Mouse (Mus musculus): Measurements from ENCODE around the gene Hipk4. TPM values are rescaled to one million over a fixed set of nuclear protein-coding genes. Genes with fewer than 3 reads are reported as not detected.

Gene Hipk4
- polyA plus RNA-seq, 1 experiment from 2014 or later, result 0.97 TPM

DNA sequence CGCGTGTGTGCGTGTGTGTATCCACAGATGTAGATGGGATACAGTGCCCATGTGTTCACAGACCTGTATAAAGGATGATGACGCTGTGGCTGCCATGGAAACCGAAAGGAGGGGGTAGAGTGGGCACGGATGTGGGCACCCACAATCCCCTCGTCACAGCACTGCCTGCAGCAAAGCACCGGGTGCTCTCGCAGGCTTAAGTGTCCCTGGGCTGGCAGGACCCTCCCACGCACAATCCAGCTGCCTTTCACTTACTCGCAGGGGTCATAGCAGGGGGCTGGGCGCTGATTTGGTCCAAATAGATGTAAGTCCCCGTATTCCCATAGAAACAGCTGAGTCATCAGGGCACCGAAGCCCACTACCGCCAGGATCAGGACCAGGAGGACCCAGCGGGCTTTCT is 18.4 kb downstream of the Hipk4 start:
- Histone ChIP-seq H3K4me3 (replicated peaks) (peak overlapping the region; percentile 56; the same call in 1 of the 2 replicates), H3K9ac (replicated peaks) (peak overlapping the region; percentile 23; the same call in 1 of the 2 replicates)

DNA sequence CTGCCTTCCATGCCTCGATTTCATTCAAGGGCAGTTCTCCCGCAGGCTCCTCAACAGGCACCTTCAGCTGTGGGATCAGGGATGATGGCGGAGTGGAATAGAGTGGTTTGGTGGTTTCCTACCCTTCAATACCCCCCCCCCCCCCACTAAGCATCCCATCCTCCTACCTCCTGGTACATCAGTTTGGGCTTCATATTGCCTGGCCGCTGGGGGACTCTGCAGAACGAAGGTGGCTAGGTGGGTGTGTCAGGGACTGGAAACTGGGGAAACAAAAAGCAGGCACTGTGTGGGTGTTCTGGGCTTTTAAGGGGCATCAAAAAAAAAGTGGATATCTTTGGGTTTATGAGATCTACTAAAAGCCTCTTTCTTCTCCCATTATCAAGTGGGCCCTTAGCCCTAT is 18.9 kb downstream of the Hipk4 start:
- no peak for ATAC-seq (ENCODE audit: insufficient number of reproducible peaks, insufficient read depth, low FRiP score, low TSS enrichment, low read depth)
- peak overlapping the region; percentile 77 for H3K9ac ChIP-seq (replicated peaks)
- H3K36me3 ChIP-seq, result peaks cover 43% of the 10 kb centered on the region
- H3K27me3 ChIP-seq, result no peaks in the 10 kb centered on the region
- H3K27ac ChIP-seq, result no peak overlapping the region
- H3K9me3 ChIP-seq, result no peaks in the 10 kb centered on the region
- H3K4me3 ChIP-seq (replicated peaks), result peak overlapping the region; percentile 56
- peak overlapping the region; percentile 90 for H3K4me2 ChIP-seq
- H3K4me1 ChIP-seq (replicated peaks), result peaks cover 8% of the 10 kb centered on the region
- 57% methylated on average over 5 of the region's 5 CpGs for WGBS

More for the DNA sequence above, 18.4 kb downstream of the Hipk4 start:
- Histone ChIP-seq H3K4me1 (replicated peaks) (peaks cover 8% of the 10 kb centered on the region), H3K27ac (no peak overlapping the region), H3K36me3 (peaks cover 48% of the 10 kb centered on the region), H3K9me3 (no peaks in the 10 kb centered on the region), H3K4me2 (0 out of 2 replicates have a peak overlapping the region, but pooled peaks have one; percentile 90), H3K27me3 (no peaks in the 10 kb centered on the region)
- WGBS, result 82% methylated on average over 16 of the region's 16 CpGs
- ATAC-seq (ENCODE audit: insufficient number of reproducible peaks, insufficient read depth, low FRiP score, low TSS enrichment, low read depth), result no peak

DNA sequence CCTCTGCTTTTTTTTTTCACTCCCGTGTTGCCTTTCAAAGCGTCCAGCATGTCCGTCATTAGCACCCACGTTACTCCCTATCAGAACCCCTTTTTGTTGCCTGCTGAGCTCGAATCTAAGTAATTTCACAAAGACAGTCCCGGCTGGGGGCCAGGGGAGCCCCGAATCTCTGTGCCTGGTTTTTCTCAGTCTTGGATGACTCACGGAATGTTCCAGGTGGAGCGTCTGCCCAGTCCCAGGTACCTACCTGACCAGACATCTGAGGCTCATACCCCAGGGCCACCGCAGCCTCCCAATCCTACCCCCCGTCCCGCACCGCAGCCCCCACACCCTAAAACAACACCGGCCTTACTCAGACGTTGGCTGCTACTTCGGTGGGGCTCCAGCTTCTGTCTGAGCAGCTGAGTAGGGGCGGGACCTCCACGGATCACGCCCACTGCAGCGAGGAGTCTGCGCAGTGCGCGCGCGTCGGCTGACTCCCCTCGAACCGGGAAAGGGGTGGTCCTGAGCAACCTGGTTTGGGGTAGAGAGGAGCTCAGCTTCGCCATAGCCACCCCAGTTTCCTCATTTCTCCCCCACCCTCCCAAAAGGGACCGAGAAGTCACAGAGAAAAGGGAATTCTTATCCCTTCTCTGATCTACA is 19.4 kb downstream of the Hipk4 start:
- Histone ChIP-seq H3K4me3 (replicated peaks) (peak overlapping the region; percentile 56), H3K9ac (replicated peaks) (peak overlapping the region; percentile 77), H3K36me3 (peaks cover 38% of the 10 kb centered on the region), H3K9me3 (no peaks in the 10 kb centered on the region), H3K4me2 (peak overlapping the region; percentile 90), H3K4me1 (replicated peaks) (peaks cover 8% of the 10 kb centered on the region), H3K27ac (no peak overlapping the region), H3K27me3 (no peaks in the 10 kb centered on the region)
- peak; percentile 92 for ATAC-seq (ENCODE audit: insufficient number of reproducible peaks, insufficient read depth, low FRiP score, low TSS enrichment, low read depth)
- 3% methylated on average over 30 of the region's 30 CpGs for WGBS

DNA sequence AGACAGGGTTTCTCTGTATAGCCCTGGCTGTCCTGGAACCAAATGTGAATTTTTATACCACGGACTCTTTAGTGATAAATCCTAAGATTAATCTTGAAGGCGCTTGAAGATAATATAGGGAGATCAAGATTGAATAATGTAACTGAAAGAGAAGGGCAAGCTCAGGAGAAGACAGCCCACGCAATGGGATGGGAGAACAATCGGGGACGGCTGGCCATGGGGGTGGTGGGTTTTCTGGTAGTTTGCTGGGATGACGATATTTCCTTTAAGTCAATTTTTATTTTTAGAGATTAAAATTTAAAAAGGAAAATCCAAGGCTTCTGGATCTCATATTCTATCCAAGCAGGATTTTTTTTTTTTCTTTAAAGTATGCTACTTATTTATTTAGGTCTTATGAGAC is 20.0 kb downstream of the Hipk4 start:
- 0 out of 2 replicates have a peak overlapping the region, but pooled peaks have one; percentile 77 for H3K9ac ChIP-seq (replicated peaks)
- WGBS, result 61% methylated on average over 6 of the region's 6 CpGs
- no peak for ATAC-seq (ENCODE audit: insufficient number of reproducible peaks, insufficient read depth, low FRiP score, low TSS enrichment, low read depth)

DNA sequence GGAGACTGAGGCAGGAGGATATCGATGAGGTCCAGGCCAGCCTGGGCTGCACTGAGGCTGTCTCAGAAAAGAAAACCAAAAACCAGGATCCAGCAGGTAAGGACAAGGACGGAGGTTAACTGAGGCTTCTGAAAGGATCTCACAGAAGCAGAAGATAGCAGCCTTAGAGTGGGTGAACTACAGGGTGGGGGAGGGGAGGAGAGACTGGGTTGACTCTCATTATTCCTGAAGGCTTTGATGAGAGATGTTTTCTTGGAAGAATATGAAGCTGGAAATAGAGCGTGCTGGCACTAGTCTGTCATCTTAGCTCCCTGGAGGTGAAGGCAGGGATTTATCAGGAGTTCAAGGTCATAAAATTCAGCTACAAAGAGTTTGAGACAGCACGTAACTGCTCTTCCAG is 20.8 kb downstream of the Hipk4 start:
- WGBS, result 76% methylated on average over 4 of the region's 4 CpGs
- Histone ChIP-seq H3K27ac (no peak overlapping the region), H3K4me2 (no peak overlapping the region), H3K36me3 (peaks cover 26% of the 10 kb centered on the region; the same call in 1 of the 2 replicates), H3K9ac (replicated peaks) (no peak overlapping the region), H3K4me1 (replicated peaks) (peaks cover 8% of the 10 kb centered on the region), H3K9me3 (no peaks in the 10 kb centered on the region), H3K27me3 (no peaks in the 10 kb centered on the region), H3K4me3 (replicated peaks) (no peak overlapping the region)
- no peak for ATAC-seq (ENCODE audit: insufficient number of reproducible peaks, insufficient read depth, low FRiP score, low TSS enrichment, low read depth)

More for the DNA sequence above, 20.0 kb downstream of the Hipk4 start:
- Histone ChIP-seq H3K27ac (no peak overlapping the region), H3K4me2 (peak overlapping the region; percentile 90), H3K4me3 (replicated peaks) (peak overlapping the region; percentile 56), H3K27me3 (no peaks in the 10 kb centered on the region), H3K36me3 (peaks cover 32% of the 10 kb centered on the region), H3K9me3 (no peaks in the 10 kb centered on the region), H3K4me1 (replicated peaks) (peaks cover 8% of the 10 kb centered on the region)

DNA sequence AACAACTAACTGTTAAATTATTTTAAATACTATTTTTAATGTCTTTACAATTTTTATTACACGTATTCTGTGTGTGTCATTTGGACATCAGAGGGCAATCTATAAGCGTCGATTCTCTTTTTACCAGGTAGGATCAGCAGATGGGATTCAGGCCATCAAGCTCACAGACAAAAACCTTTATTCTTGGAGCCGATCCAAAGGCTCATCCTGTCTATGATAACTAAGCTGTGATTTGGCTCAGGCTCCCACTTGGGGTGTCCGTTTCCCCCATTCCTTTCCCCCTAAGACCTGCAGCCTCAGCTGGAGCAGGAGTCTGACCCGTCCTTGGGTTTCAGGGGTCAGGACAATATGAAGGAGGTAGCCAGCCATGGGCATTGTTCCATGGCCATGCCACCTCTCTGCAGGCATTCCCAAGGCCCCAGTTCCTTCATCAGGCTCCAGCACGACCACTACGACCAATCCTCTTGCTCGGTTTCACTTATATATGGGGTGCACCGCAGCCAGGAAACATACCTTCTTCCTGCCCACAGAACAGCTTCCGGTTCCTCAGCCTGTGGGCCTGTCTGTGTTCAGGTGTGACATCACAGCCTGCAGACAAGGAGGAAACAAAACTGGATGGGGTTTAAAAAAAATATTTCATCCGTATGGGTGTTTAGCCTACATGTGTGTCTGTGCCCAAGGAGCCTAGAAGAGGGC is 21.8 kb downstream of the Hipk4 start:
- Histone ChIP-seq H3K27me3 (no peaks in the 10 kb centered on the region), H3K9ac (replicated peaks) (no peak overlapping the region), H3K36me3 (peaks cover 17% of the 10 kb centered on the region; the same call in 1 of the 2 replicates), H3K4me3 (replicated peaks) (no peak overlapping the region), H3K4me2 (no peak overlapping the region), H3K27ac (no peak overlapping the region), H3K9me3 (no peaks in the 10 kb centered on the region), H3K4me1 (replicated peaks) (peaks cover 8% of the 10 kb centered on the region)
- ATAC-seq (ENCODE audit: insufficient number of reproducible peaks, insufficient read depth, low FRiP score, low TSS enrichment, low read depth), result no peak
- 86% methylated on average over 12 of the region's 12 CpGs for WGBS

DNA sequence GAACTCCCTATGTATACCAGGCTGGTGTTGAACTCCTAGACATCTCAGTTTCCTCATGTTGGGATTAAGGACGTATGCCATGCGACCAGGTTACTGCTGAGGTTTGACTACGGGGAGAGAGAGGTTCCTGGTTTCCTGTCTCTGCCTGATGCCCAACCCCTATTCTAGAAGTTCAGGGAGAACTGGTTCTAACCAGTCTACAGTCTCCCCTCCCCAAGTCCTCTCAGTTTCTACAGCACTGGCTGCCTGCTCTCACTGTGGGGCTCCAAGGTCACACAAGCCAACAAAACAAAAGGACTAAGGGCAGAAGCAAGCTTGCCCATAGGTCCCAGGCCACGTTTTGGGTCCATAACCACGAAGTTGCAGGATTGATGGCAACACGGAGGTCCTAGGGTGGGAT is 26.5 kb downstream of the Hipk4 start:
- Histone ChIP-seq H3K9ac (replicated peaks) (no peak overlapping the region), H3K27ac (no peak overlapping the region), H3K9me3 (no peaks in the 10 kb centered on the region), H3K27me3 (no peaks in the 10 kb centered on the region), H3K4me3 (replicated peaks) (no peak overlapping the region), H3K36me3 (no peaks in the 10 kb centered on the region), H3K4me1 (replicated peaks) (peaks cover 16% of the 10 kb centered on the region), H3K4me2 (no peak overlapping the region)
- WGBS, result 78% methylated on average over 6 of the region's 6 CpGs
- no peak for ATAC-seq (ENCODE audit: insufficient number of reproducible peaks, insufficient read depth, low FRiP score, low TSS enrichment, low read depth)

DNA sequence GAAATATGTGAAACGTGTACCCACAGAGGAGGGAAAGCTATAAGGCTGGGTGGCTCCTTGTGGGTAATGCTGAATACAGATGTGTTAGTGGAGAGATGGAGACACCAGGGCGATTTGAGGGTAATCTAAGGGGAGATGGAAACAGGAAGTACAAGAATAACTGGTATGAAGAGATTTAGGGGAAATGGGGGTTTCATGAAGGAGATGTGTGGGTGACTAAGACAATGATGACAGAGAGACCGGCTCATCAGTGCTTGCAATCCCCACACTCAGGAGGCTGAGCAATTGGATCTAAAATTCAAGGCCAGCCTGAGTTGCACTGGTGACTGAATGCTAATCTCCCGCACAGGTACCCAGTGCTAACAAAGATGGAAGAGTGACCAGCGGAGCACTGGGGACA is 29.0 kb downstream of the Hipk4 start:
- ATAC-seq (ENCODE audit: insufficient number of reproducible peaks, insufficient read depth, low FRiP score, low TSS enrichment, low read depth), result no peak
- H3K9me3 ChIP-seq, result no peaks in the 10 kb centered on the region
- H3K27me3 ChIP-seq, result no peaks in the 10 kb centered on the region
- 54% methylated on average over 5 of the region's 5 CpGs for WGBS
- H3K9ac ChIP-seq (replicated peaks), result no peak overlapping the region
- H3K4me1 ChIP-seq (replicated peaks), result peaks cover 16% of the 10 kb centered on the region
- H3K4me2 ChIP-seq, result peak overlapping the region; percentile 77
- H3K27ac ChIP-seq, result no peak overlapping the region
- H3K36me3 ChIP-seq, result peaks cover 11% of the 10 kb centered on the region
- H3K4me3 ChIP-seq (replicated peaks), result peak overlapping the region; percentile 70

DNA sequence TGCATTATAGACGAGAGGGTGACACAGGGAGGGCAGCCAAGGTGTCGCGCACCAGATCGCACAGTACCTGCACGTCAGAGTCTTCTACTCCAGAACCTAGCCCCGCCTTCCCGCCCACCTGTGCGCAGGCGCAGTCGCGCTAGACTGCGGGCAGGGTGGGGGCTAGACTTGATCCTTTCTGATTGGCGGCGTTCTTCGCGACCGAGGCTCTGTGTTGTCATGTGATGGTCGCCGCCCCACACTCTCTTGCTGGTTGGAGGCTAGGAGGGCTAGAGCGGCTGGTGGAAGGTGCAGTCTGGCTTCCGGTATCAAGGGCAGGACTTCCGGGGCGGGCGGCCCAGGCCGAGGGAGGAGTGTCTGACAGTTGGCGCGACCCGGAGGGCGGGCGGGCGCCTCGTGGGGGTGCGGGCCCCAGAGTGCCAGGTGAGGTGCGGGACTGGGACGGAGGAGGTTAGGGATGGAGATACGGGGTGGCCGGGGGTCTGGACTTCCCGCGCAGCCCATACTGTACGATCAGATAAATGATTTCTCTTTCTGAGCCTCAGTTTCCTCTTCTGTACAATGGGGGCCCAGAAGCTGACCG is 30.0 kb downstream of the Hipk4 start, which contains the start of the genes Pld3 and 2310022A10Rik:
Gene Pld3, minus strand, starts transcription at position 288 of the 583 bp plus-strand sequence.
Gene 2310022A10Rik, plus strand, starts transcription at position 303 of the 583 bp plus-strand sequence.
- H3K4me1 ChIP-seq (replicated peaks), result peaks cover 16% of the 10 kb centered on the region
- under 1% methylated on average over 41 of the region's 41 CpGs for WGBS
- H3K9me3 ChIP-seq, result no peaks in the 10 kb centered on the region
- peak; percentile 99 for ATAC-seq (ENCODE audit: insufficient number of reproducible peaks, insufficient read depth, low FRiP score, low TSS enrichment, low read depth)
- H3K9ac ChIP-seq (replicated peaks), result peak within 1 kb of the TSS; percentile 75
- peaks cover 11% of the 10 kb centered on the region for H3K36me3 ChIP-seq
- peak within 1 kb of the TSS; percentile 77 for H3K4me2 ChIP-seq
- H3K4me3 ChIP-seq (replicated peaks), result peak within 1 kb of the TSS; percentile 70
- H3K27ac ChIP-seq, result 0 out of 2 replicates have a peak within 1 kb of the TSS, but pooled peaks have one; percentile 26
- H3K27me3 ChIP-seq, result no peaks in the 10 kb centered on the region

DNA sequence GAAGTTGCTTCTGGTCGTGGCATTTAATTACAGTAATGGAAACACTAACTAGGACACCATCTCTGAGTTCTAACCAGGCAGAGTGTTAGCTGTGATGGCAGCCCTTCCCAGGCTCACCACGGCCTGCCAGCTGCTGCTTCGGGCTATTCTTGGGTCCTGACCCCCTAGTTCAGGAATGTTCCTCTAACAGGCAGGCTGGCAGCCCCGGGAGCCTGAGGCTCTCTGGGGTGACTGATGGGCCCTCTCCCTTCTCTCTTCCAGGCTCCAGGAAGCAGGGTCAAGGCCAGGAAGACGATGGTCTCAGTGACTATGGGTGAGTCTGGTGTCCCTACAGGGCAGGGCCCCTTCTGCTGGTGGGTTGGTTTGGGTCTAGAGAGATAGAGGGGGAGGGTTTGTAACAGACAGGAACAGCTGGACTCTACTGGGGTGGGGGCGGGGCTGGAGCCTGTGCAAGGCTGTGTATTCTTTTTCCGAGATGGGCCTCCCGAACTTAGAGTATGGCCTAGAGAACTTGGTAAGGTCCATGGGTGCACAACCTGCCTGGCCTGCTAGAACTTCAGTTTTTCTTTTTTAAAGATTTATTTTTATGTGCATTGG is 37.3 kb downstream of the Hipk4 start:
- 77% methylated on average over 8 of the region's 8 CpGs for WGBS
- Histone ChIP-seq H3K4me1 (replicated peaks) (no peaks in the 10 kb centered on the region), H3K4me2 (no peak overlapping the region), H3K27ac (no peak overlapping the region), H3K4me3 (replicated peaks) (no peak overlapping the region), H3K9me3 (no peaks in the 10 kb centered on the region), H3K27me3 (no peaks in the 10 kb centered on the region), H3K36me3 (peaks cover 81% of the 10 kb centered on the region), H3K9ac (replicated peaks) (no peak overlapping the region)
- ATAC-seq (ENCODE audit: insufficient number of reproducible peaks, insufficient read depth, low FRiP score, low TSS enrichment, low read depth), result no peak

DNA sequence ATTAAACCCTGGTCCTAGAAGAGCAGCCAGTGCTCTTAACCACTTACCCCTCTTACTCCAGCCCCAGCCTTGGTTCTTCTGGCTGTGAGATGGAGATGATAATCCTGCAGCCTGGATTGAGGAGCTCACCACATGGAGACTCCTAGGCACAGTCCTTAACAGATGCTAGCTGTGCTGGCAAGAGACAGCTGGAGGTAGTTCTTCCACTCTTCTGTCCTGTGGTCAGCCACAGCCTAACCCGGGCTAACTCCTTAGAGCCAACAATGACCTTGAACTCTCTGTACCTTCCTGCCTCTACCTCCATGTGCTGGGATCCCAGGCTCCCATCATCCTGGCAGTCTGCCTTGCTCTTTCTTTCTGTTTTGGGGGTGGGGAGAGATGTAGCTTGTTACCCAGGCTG is 37.9 kb downstream of the Hipk4 start:
- no peak for ATAC-seq (ENCODE audit: insufficient number of reproducible peaks, insufficient read depth, low FRiP score, low TSS enrichment, low read depth)
- no peak overlapping the region for H3K27ac ChIP-seq
- no peak overlapping the region for H3K9ac ChIP-seq (replicated peaks)
- H3K4me3 ChIP-seq (replicated peaks), result no peak overlapping the region
- H3K4me2 ChIP-seq, result no peak overlapping the region
- H3K9me3 ChIP-seq, result no peaks in the 10 kb centered on the region
- WGBS, result 82% methylated on average over 1 of the region's 1 CpGs
- no peaks in the 10 kb centered on the region for H3K27me3 ChIP-seq
- peaks cover 83% of the 10 kb centered on the region for H3K36me3 ChIP-seq
- no peaks in the 10 kb centered on the region for H3K4me1 ChIP-seq (replicated peaks)
